Mouse (Mus musculus) adrenal gland, postnatal 25 days (tissue): ENCODE data around the gene Rbfox3. TPM values are rescaled to one million over a fixed set of nuclear protein-coding genes. Genes with fewer than 3 reads are reported as not detected.

ENCODE experiments used
- DNase-seq: peaks from one replicate; pipeline ENCODE4 v3.0.0; 2021; ENCODE audit warnings: mixed read lengths
- total RNA-seq: library from RNA; stranded (reverse); gene quantifications from 2 replicates; pipeline ENCODE4 v1.2.3, GENCODE M21; 2021

Rbfox3 gene
- total RNA-seq, 1 experiment from 2014 or later, result 7.2 TPM

GRCm38 (mm10) chr11:118728083-118728551, 183.3 kb downstream of the Rbfox3 start:
- no peak for DNase-seq

GRCm38 (mm10) chr11:118726430-118726829, 185.0 kb downstream of the Rbfox3 start:
- DNase-seq, result no peak

- DNase-seq, result no peak
These were observed 187.0 kb downstream of the Rbfox3 start for GRCm38 (mm10) chr11:118724423-118724822.

- DNase-seq, result no peak
These were observed 188.2 kb downstream of the Rbfox3 start for GRCm38 (mm10) chr11:118723166-118723565.

- DNase-seq, result no peak
These were observed 189.5 kb downstream of the Rbfox3 start for GRCm38 (mm10) chr11:118721898-118722297.

- DNase-seq, result no peak
These were observed 196.5 kb downstream of the Rbfox3 start for GRCm38 (mm10) chr11:118714601-118715524.

- DNase-seq, result no peak
These were observed 198.6 kb downstream of the Rbfox3 start for GRCm38 (mm10) chr11:118712761-118713160.

- no peak for DNase-seq
These were observed 199.3 kb downstream of the Rbfox3 start for GRCm38 (mm10) chr11:118712058-118712457.

GRCm38 (mm10) chr11:118710035-118710434, 201.4 kb downstream of the Rbfox3 start:
- no peak for DNase-seq

GRCm38 (mm10) chr11:118696226-118696930, 215.0 kb downstream of the Rbfox3 start:
- DNase-seq, result no peak

- no peak for DNase-seq
These were observed 218.1 kb downstream of the Rbfox3 start for GRCm38 (mm10) chr11:118693276-118693675.

- no peak for DNase-seq
These were observed 221.1 kb downstream of the Rbfox3 start for GRCm38 (mm10) chr11:118690262-118690661.

GRCm38 (mm10) chr11:118685397-118685796, 226.0 kb downstream of the Rbfox3 start:
- DNase-seq, result no peak

GRCm38 (mm10) chr11:118684665-118685064, 226.7 kb downstream of the Rbfox3 start:
- DNase-seq, result no peak

GRCm38 (mm10) chr11:118680699-118681098, 230.7 kb downstream of the Rbfox3 start:
- DNase-seq, result no peak

- DNase-seq, result no peak
These were observed 231.5 kb downstream of the Rbfox3 start for GRCm38 (mm10) chr11:118679736-118680410.

GRCm38 (mm10) chr11:118678515-118679104, 232.8 kb downstream of the Rbfox3 start:
- no peak for DNase-seq

GRCm38 (mm10) chr11:118677277-118677676, 234.1 kb downstream of the Rbfox3 start:
- no peak for DNase-seq

- no peak for DNase-seq
These were observed 235.0 kb downstream of the Rbfox3 start for GRCm38 (mm10) chr11:118676364-118676763.

GRCm38 (mm10) chr11:118671958-118672357, 239.4 kb downstream of the Rbfox3 start:
- no peak for DNase-seq

- no peak for DNase-seq
These were observed 240.2 kb downstream of the Rbfox3 start for GRCm38 (mm10) chr11:118671216-118671615.

GRCm38 (mm10) chr11:118669820-118670219, 241.6 kb downstream of the Rbfox3 start:
- no peak for DNase-seq
